Mouse (Mus musculus) thymus, adult 2 months (tissue): ENCODE data around the gene Dctpp1.

Source experiments
- CTCF ChIP-seq: fragments of 200-500 bp; IDR thresholded peaks from 2 replicates; pipeline ENCODE4 v1.5.1; 2012; ENCODE audit warnings: mild to moderate bottlenecking, control low read depth, low read length, moderate library complexity, borderline replicate concordance; ENCODE audit not compliant: control insufficient read depth, poor library complexity, insufficient read depth; ENCODE audit errors: extremely low read depth
- POLR2A ChIP-seq: fragments of 200-500 bp; IDR thresholded peaks from 2 replicates; pipeline ENCODE4 v1.6.1; 2012; ENCODE audit warnings: mild to moderate bottlenecking, low read length, control low read depth, moderate library complexity; ENCODE audit not compliant: control insufficient read depth, poor library complexity, insufficient read depth; ENCODE audit errors: extremely low read depth

GRCm38 (mm10) chr7:127233368-127233749 is 27.1 kb downstream of the Dctpp1 start:
- TF ChIP-seq POLR2A, result no peak
- no peak for TF ChIP-seq CTCF
